Mouse (Mus musculus) embryo, embryonic 11.5 days (tissue): ENCODE data around the gene Gpr33.

Experiments
- DNase-seq: peaks from one replicate; pipeline ENCODE4 v3.0.0-alpha.2; 2012; ENCODE audit warnings: low read depth, low spot score

Gpr33 gene

GRCm38 (mm10) chr12:51985826-51986225 lies 42.0 kb downstream of the Gpr33 start:
- DNase-seq, result no peak

- no peak for DNase-seq
Observed at GRCm38 (mm10) chr12:51985163-51985748, 42.6 kb downstream of the Gpr33 start.

- no peak for DNase-seq
Observed at GRCm38 (mm10) chr12:51983625-51984024, 44.2 kb downstream of the Gpr33 start.

- no peak for DNase-seq
Observed at GRCm38 (mm10) chr12:51976531-51976930, 51.3 kb downstream of the Gpr33 start.

GRCm38 (mm10) chr12:51974381-51974780 lies 53.5 kb downstream of the Gpr33 start:
- DNase-seq, result no peak
